8 mouse cellular contexts compared by ENCODE assay signal in the genomic region with DNA sequence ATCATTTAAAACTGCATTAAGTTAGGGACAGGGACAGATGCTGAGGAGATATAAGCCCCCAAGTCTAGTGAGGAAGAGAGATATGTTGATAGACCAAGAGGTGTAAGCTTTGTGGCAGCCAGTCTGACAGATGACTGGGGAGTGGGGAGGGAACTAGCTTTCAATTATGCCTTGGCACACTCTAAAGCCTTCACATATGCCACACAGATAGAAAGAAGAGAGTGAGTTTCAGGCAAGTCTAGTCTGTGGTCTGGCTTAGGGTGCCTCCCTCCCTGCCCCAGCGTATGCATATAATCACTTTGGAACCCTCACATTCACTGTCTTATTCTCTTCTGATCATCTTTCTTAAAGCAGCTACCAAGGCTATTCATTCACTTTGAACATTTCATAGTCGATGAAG. TPM values are rescaled to one million over a fixed set of nuclear protein-coding genes. Genes with fewer than 3 reads are reported as not detected.
DNase-seq lines count a peak whose midpoint lies in the region; ATAC-seq and TF ChIP-seq lines count a peak whose summit lies in the region.

No protein-coding gene starts in this region.

- peak; percentile 73; the same call in 1 of the 2 replicates for ATAC-seq in forebrain, embryonic 13.5 days
- peak; percentile 48; the same call in 1 of the 2 replicates for ATAC-seq in liver, embryonic 14.5 days (ENCODE audit: insufficient read depth)

- DNase-seq in heart, adult 2 months: no peak
- no peak for DNase-seq in heart, postnatal 25 days (ENCODE audit: low spot score)
- no peak for DNase-seq in liver, embryonic 14.5 days (ENCODE audit: low read depth in 3 of 3, low spot score in 3 of 3)
- DNase-seq in ovary, postnatal 10 days (ENCODE audit: low spot score): no peak
- DNase-seq in gastrocnemius, adult 8-10 months (ENCODE audit: low spot score in 2 of 2): no peak
- no peak for DNase-seq in cerebellum, adult 18-20 months

- no peak for TF ChIP-seq EP300 in heart, adult 2 months (IDR thresholded peaks at IDR 0.05; ENCODE audit: insufficient read depth, low read depth, low read length)
- TF ChIP-seq EP300 in liver, embryonic 14.5 days (IDR thresholded peaks at IDR 0.05; ENCODE audit: low read depth): no peak

- no peak for TF ChIP-seq POLR2A in heart, adult 2 months (IDR thresholded peaks at IDR 0.05; ENCODE audit: insufficient read depth, low read depth, low read length)

- no peak overlapping the region for H3K9ac ChIP-seq in heart, adult 2 months (ENCODE audit: low read depth, low read length)
- H3K9ac ChIP-seq in forebrain, embryonic 13.5 days: peak overlapping the region; percentile 45
- peak overlapping the region; percentile 47 for H3K9ac ChIP-seq in liver, embryonic 14.5 days (replicated peaks)

- no peaks in the 10 kb centered on the region for H3K27me3 ChIP-seq in heart, adult 2 months (ENCODE audit: control insufficient read depth, insufficient read depth, low read length)
- no peaks in the 10 kb centered on the region for H3K27me3 ChIP-seq in E14TG2a.4 (ENCODE audit: insufficient read depth, low read length)
- no peaks in the 10 kb centered on the region for H3K27me3 ChIP-seq in forebrain, embryonic 13.5 days
- H3K27me3 ChIP-seq in liver, embryonic 14.5 days (ENCODE audit: control insufficient read depth, insufficient read depth, low read length): no peaks in the 10 kb centered on the region

- H3K4me3 ChIP-seq in heart, adult 2 months: peak overlapping the region; percentile 18; the same call in 1 of the 2 replicates
- H3K4me3 ChIP-seq in E14TG2a.4 (replicated peaks; ENCODE audit: low read length): peak overlapping the region; percentile 80
- peak overlapping the region; percentile 38 for H3K4me3 ChIP-seq in forebrain, embryonic 13.5 days
- H3K4me3 ChIP-seq in liver, embryonic 14.5 days (ENCODE audit: insufficient read depth in 1 of 2, low read depth in 2 of 2, low read length in 2 of 2): peak overlapping the region; percentile 53 to 66

- H3K9me3 ChIP-seq in E14TG2a.4 (ENCODE audit: low read length): no peaks in the 10 kb centered on the region
- H3K9me3 ChIP-seq in forebrain, embryonic 13.5 days (replicated peaks): no peaks in the 10 kb centered on the region
- H3K9me3 ChIP-seq in liver, embryonic 14.5 days (ENCODE audit: control insufficient read depth, low read length): no peaks in the 10 kb centered on the region

- intact Hi-C loops in heart, adult 2 months (cut with DNase I): no loop called here
- intact Hi-C loops in heart, postnatal 25 days (cut with DNase I): no loop called here

- H3K79me2 ChIP-seq in heart, adult 2 months (replicated peaks; ENCODE audit: control insufficient read depth, insufficient read depth, low read length): no peaks in the 10 kb centered on the region

- H3K4me2 ChIP-seq in forebrain, embryonic 13.5 days: peak overlapping the region; percentile 60
- peak overlapping the region; percentile 82 for H3K4me2 ChIP-seq in liver, embryonic 14.5 days (ENCODE audit: low read depth)

- no peaks in the 10 kb centered on the region for H3K36me3 ChIP-seq in heart, adult 2 months (ENCODE audit: control insufficient read depth, insufficient read depth, low read length)
- H3K36me3 ChIP-seq in E14TG2a.4 (ENCODE audit: insufficient read depth, low read length): peaks cover 10% of the 10 kb centered on the region
- H3K36me3 ChIP-seq in forebrain, embryonic 13.5 days (ENCODE audit: poor library complexity, severe bottlenecking): no peaks in the 10 kb centered on the region
- H3K36me3 ChIP-seq in liver, embryonic 14.5 days (replicated peaks; ENCODE audit: control insufficient read depth, insufficient read depth, low read depth): peaks cover 9% of the 10 kb centered on the region

- no peak for TF ChIP-seq CTCF in heart, adult 2 months (IDR thresholded peaks at IDR 0.05)
- no peak for TF ChIP-seq CTCF in E14TG2a.4 (conservative IDR thresholded peaks at IDR 0.05; ENCODE audit: low read length)
- no peak for TF ChIP-seq CTCF in liver, embryonic 14.5 days (IDR thresholded peaks at IDR 0.05; ENCODE audit: low read depth)

- H3K27ac ChIP-seq in heart, adult 2 months: no peak overlapping the region
- H3K27ac ChIP-seq in forebrain, embryonic 13.5 days: no peak overlapping the region
- no peak overlapping the region for H3K27ac ChIP-seq in liver, embryonic 14.5 days

- peaks cover 2% of the 10 kb centered on the region for H3K4me1 ChIP-seq in heart, adult 2 months (ENCODE audit: control insufficient read depth, insufficient read depth, low read length)
- peaks cover 37% of the 10 kb centered on the region for H3K4me1 ChIP-seq in E14TG2a.4 (replicated peaks; ENCODE audit: low read depth, low read length)
- H3K4me1 ChIP-seq in forebrain, embryonic 13.5 days: peaks cover 11% of the 10 kb centered on the region
- peaks cover 2 to 8% of the 10 kb centered on the region in 2 experiments; a peak in 3 of 4 replicates for H3K4me1 ChIP-seq in liver, embryonic 14.5 days (replicated peaks; ENCODE audit: control insufficient read depth in 2 of 2, insufficient read depth in 2 of 2, low read length in 1 of 2)

- WGBS in heart, adult 2 months: 16% methylated on average over 2 of the region's 2 CpGs
- WGBS in forebrain, embryonic 13.5 days: 13% methylated on average over 2 of the region's 2 CpGs
- 17% methylated on average over 2 of the region's 2 CpGs for WGBS in liver, embryonic 14.5 days (ENCODE audit: insufficient replicate concordance)

RNA-seq across cellular contexts. Expression of gene Cfap70, which starts 0.7 kb away (rescaled TPM):
- not detected for total RNA-seq in heart, adult 2 months (2021)
- polyA plus RNA-seq in heart, adult 2 months (2012; rRNA removed): 0.70 TPM in 1 of 2 replicates, not detected in the other
- not detected for total RNA-seq in heart, postnatal 25 days (2021)
- 0.45 and 1.6 TPM in 2 replicates for polyA plus RNA-seq in forebrain, embryonic 13.5 days (2015; fragmentation: Nextera tagmentation; extraction: Ambion mirVana)
- polyA plus RNA-seq in liver, embryonic 14.5 days (2012; rRNA removed): 0.01 and 0.03 TPM in 2 replicates
- 0.08 and 0.28 TPM in 2 replicates for polyA plus RNA-seq in liver, embryonic 14.5 days (2014; fragmentation: Nextera tagmentation; extraction: Ambion mirVana)
- total RNA-seq in gastrocnemius, adult 8-10 months (2022): under 1 TPM; 0.11 to 0.29 (median 0.21) TPM

RNA-seq across cellular contexts. Expression of gene Anxa7, which starts 28.6 kb away (rescaled TPM):
- 10 to 100 TPM; 49.3 to 55.1 TPM for total RNA-seq in heart, adult 2 months (2021)
- polyA plus RNA-seq in heart, adult 2 months (2012; rRNA removed): 55.1 and 76.0 TPM in 2 replicates
- total RNA-seq in heart, postnatal 25 days (2021): 10 to 100 TPM; 49.8 to 54.1 TPM
- polyA plus RNA-seq in forebrain, embryonic 13.5 days (2015; fragmentation: Nextera tagmentation; extraction: Ambion mirVana): 8.5 and 9.9 TPM in 2 replicates
- 28.7 and 36.6 TPM in 2 replicates for polyA plus RNA-seq in liver, embryonic 14.5 days (2012; rRNA removed)
- polyA plus RNA-seq in liver, embryonic 14.5 days (2014; fragmentation: Nextera tagmentation; extraction: Ambion mirVana): 41.6 and 43.6 TPM in 2 replicates
- 10 to 100 TPM; 50.9 to 69.9 (median 56.2) TPM for total RNA-seq in gastrocnemius, adult 8-10 months (2022)

RNA-seq across cellular contexts. Expression of gene Mss51, which starts 45.4 kb away (rescaled TPM):
- total RNA-seq in heart, adult 2 months (2021): under 1 TPM; 0.26 to 0.48 TPM
- 0.31 and 0.53 TPM in 2 replicates for polyA plus RNA-seq in heart, adult 2 months (2012; rRNA removed)
- under 1 TPM; 0.36 to 0.49 TPM for total RNA-seq in heart, postnatal 25 days (2021)
- polyA plus RNA-seq in forebrain, embryonic 13.5 days (2015; fragmentation: Nextera tagmentation; extraction: Ambion mirVana): 0.89 and 1.3 TPM in 2 replicates
- polyA plus RNA-seq in liver, embryonic 14.5 days (2012; rRNA removed): 1.1 and 1.6 TPM in 2 replicates
- 0.29 and 0.67 TPM in 2 replicates for polyA plus RNA-seq in liver, embryonic 14.5 days (2014; fragmentation: Nextera tagmentation; extraction: Ambion mirVana)
- 100 to 1,000 TPM; 250 to 371 (median 286) TPM for total RNA-seq in gastrocnemius, adult 8-10 months (2022)

RNA-seq across cellular contexts. Expression of gene Mrps16, which starts 57.9 kb away (rescaled TPM):
- 10 to 100 TPM; 68.6 to 74.9 TPM for total RNA-seq in heart, adult 2 months (2021)
- 54.7 and 65.4 TPM in 2 replicates for polyA plus RNA-seq in heart, adult 2 months (2012; rRNA removed)
- 10 to 100 TPM; 72.6 to 81.0 TPM for total RNA-seq in heart, postnatal 25 days (2021)
- polyA plus RNA-seq in forebrain, embryonic 13.5 days (2015; fragmentation: Nextera tagmentation; extraction: Ambion mirVana): 60.1 and 61.1 TPM in 2 replicates
- 19.0 and 22.9 TPM in 2 replicates for polyA plus RNA-seq in liver, embryonic 14.5 days (2012; rRNA removed)
- polyA plus RNA-seq in liver, embryonic 14.5 days (2014; fragmentation: Nextera tagmentation; extraction: Ambion mirVana): 58.1 and 61.0 TPM in 2 replicates
- total RNA-seq in gastrocnemius, adult 8-10 months (2022): 10 to 100 TPM; 50.4 to 57.5 (median 51.0) TPM

Comparison
In these comparisons a context has a peak if more than half of its experiments do, and no peak if none do; other contexts are left out.
1. H3K4me3 ChIP-seq: peak in every context shown above with its lines; median percentile 80 in E14TG2a.4; 60 in liver, embryonic 14.5 days; 38 in forebrain, embryonic 13.5 days; 18 in heart, adult 2 months.
2. RNA of gene Mss51, which starts 45.4 kb away (total RNA-seq): 250 to 371 TPM in gastrocnemius, adult 8-10 months; 0.36 to 0.49 TPM in heart, postnatal 25 days and 0.26 to 0.48 TPM in heart, adult 2 months; every median in the first group is over 100 times any median in the second.